Mouse (Mus musculus): ENCODE measurements around the gene Chst10.

DNA sequence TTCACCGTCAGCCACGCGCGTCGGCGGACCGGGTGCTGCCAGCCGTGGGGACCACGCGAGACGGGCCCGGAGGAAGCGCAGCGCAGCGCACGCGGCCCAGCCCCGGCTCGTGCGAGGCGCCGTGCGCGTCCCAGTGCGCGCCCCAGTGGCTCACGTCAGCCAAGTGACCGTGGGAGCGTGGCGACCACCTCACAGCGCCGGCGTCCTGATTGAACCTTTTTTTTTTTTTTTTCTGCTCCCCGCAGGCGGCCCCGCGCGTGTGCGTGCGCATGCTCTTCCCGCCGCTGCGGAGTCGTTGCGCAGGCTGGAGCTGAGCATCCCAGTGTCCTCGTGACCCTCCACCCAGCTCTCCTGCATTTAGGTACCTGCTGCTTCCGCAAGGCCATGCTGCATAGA is 61.5 kb downstream of the Chst10 start, which contains the start of gene Lonrf2:
- TF ChIP-seq CTCF (IDR thresholded peaks at IDR 0.05; ENCODE audit: control insufficient read depth, insufficient read depth, insufficient replicate concordance, low read depth, low read length) = no peak
- TF ChIP-seq POLR2A (IDR thresholded peaks at IDR 0.05; ENCODE audit: control insufficient read depth, low read depth, low read length) = no peak

All from testis, adult 2 months (tissue).